Mouse (Mus musculus) midbrain, embryonic 16.5 days (tissue): ENCODE measurements around the gene B430218F22Rik. TPM values are rescaled to one million over a fixed set of nuclear protein-coding genes. Genes with fewer than 3 reads are reported as not detected.

Experiments used
- ATAC-seq: fragments of 200-750 bp; cut with Nextera tagmentation; 2 replicates; pipeline ENCODE4 v1.8.0; 2017; ENCODE audit warnings: moderate TSS enrichment
- H3K27ac ChIP-seq: fragments of 300-500 bp; sonication (generic); 2 replicates; pipeline ENCODE4 v1.5.1; 2014; ENCODE audit warnings: mild to moderate bottlenecking, low read length, mixed read lengths
- H3K27me3 ChIP-seq: fragments of 300-500 bp; sonication (generic); 2 replicates; pipeline ENCODE4 v1.6.1; 2014; ENCODE audit warnings: low read depth, low read length, mixed read lengths; ENCODE audit not compliant: control insufficient read depth, insufficient read depth
- H3K36me3 ChIP-seq: fragments of 300-500 bp; sonication (generic); 2 replicates; pipeline ENCODE4 v1.6.1; 2014; ENCODE audit warnings: mild to moderate bottlenecking, low read length, moderate library complexity, mixed read lengths; ENCODE audit not compliant: control insufficient read depth, insufficient read depth
- H3K4me1 ChIP-seq: fragments of 300-500 bp; sonication (generic); 2 replicates; pipeline ENCODE4 v1.6.1; 2014; ENCODE audit warnings: mild to moderate bottlenecking, low read length, mixed read lengths; ENCODE audit not compliant: control insufficient read depth, insufficient read depth
- H3K4me2 ChIP-seq: fragments of 300-500 bp; sonication (generic); 2 replicates; pipeline ENCODE4 v1.6.1; 2014; ENCODE audit warnings: mild to moderate bottlenecking, low read length, mixed read lengths
- H3K4me3 ChIP-seq: fragments of 300-500 bp; sonication (generic); 2 replicates; pipeline ENCODE4 v1.5.1; 2014; ENCODE audit warnings: low read depth, mild to moderate bottlenecking, low read length, moderate library complexity, mixed read lengths
- H3K9ac ChIP-seq: fragments of 300-500 bp; sonication (generic); 2 replicates; pipeline ENCODE4 v1.6.1; 2014; ENCODE audit warnings: low read depth, low read length, mixed read lengths
- H3K9me3 ChIP-seq: fragments of 300-500 bp; sonication (generic); replicated peaks from 2 replicates; pipeline ENCODE4 v1.6.1; 2014; ENCODE audit warnings: mild to moderate bottlenecking, low read length, mixed read lengths; ENCODE audit not compliant: control insufficient read depth, poor library complexity, severe bottlenecking
- WGBS: fragments of 180-500 bp; shearing (Covaris S2); extraction: QIAGEN DNeasy Blood & Tissue Kit; methylation state at CpG from one replicate; pipeline ENCODE4 v1.1.7; 2014; 5-methylcytosine and 5-hydroxymethylcytosine counted together
- polyA plus RNA-seq: library from polyadenylated mRNA; unstranded; fragments of >200 nt; fragmentation: Nextera tagmentation; extraction: Ambion mirVana; gene quantifications from 2 replicates; pipeline ENCODE4 v1.2.1, GENCODE M21; 2015

The B430218F22Rik gene
- polyA plus RNA-seq, 1 experiment from 2014 or later = 1.2 TPM

DNA sequence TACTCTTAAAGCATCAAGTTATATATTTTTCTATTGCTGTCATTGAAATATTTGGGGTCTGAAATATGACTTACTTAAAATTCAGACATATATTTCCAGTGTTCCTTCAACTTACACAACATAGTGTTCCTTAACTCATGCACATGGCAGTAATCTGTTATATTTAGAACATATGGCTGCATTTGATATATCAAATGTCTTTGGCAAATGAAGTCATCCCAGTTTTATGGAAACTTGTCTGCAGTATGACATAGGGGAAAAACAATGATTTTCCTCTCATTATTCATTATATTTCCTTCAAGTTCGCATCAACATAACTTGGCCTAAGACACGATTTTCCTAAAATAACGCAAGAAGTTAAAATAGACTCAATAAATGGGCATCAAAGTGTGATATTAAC lies 9.4 kb downstream of the B430218F22Rik start:
- H3K4me2 ChIP-seq = no peak overlapping the region
- no peak overlapping the region for H3K27ac ChIP-seq
- H3K9ac ChIP-seq = no peak overlapping the region
- ATAC-seq = no peak
- no peaks in the 10 kb centered on the region for H3K4me1 ChIP-seq
- no peaks in the 10 kb centered on the region for H3K27me3 ChIP-seq
- no peaks in the 10 kb centered on the region for H3K36me3 ChIP-seq
- H3K4me3 ChIP-seq = no peak overlapping the region
- WGBS = 91% methylated on average over 3 of the region's 3 CpGs
- H3K9me3 ChIP-seq = no peaks in the 10 kb centered on the region

DNA sequence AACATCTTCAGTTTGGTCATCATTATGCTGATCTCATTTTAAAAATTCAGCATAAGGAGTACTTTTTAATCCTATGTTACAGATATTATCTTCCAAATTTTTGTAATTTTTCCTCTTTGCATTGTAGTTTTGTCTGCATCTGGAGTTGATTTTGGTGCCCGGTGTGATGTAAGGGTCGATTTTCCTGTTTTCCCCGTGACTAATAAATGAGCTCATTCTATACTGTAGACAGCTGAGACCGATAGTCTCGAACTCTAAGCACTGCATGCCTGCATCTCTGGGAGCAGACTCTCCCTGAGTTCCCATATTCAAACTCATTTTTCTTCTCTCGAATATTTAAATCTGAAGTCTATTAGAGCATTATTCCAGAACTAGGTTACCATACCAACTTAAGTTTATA lies 13.9 kb downstream of the B430218F22Rik start:
- whole genome bisulfite sequencing = 85% methylated on average over 6 of the region's 6 CpGs
- ATAC-seq = no peak
- Histone ChIP-seq H3K27me3 (no peaks in the 10 kb centered on the region), H3K36me3 (no peaks in the 10 kb centered on the region), H3K4me3 (no peak overlapping the region), H3K4me2 (no peak overlapping the region), H3K9ac (no peak overlapping the region), H3K9me3 (no peaks in the 10 kb centered on the region), H3K4me1 (no peaks in the 10 kb centered on the region), H3K27ac (no peak overlapping the region)

DNA sequence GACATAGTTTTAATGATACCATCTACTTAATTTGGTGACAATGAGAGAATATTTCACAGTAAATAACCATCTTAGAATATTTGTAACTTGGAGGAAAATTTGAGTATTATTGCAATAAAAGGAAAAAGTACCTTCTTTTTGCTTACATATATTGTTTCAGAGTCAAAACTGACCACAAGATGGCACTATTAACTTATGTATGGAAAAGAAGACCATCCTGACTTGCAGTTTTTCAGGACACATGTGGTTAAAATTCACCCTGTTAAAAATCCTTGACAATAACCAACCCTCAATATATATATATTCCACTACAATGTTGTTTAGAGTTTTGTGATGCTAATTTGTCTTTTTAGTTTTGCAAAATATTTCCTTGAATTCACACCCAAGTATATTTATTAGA lies 17.1 kb downstream of the B430218F22Rik start:
- H3K9ac ChIP-seq = no peak overlapping the region
- H3K4me2 ChIP-seq = no peak overlapping the region
- no peaks in the 10 kb centered on the region for H3K9me3 ChIP-seq
- no peaks in the 10 kb centered on the region for H3K36me3 ChIP-seq
- no peaks in the 10 kb centered on the region for H3K4me1 ChIP-seq
- H3K27ac ChIP-seq = no peak overlapping the region
- ATAC-seq = peak; percentile 77
- H3K27me3 ChIP-seq = no peaks in the 10 kb centered on the region
- H3K4me3 ChIP-seq = no peak overlapping the region

DNA sequence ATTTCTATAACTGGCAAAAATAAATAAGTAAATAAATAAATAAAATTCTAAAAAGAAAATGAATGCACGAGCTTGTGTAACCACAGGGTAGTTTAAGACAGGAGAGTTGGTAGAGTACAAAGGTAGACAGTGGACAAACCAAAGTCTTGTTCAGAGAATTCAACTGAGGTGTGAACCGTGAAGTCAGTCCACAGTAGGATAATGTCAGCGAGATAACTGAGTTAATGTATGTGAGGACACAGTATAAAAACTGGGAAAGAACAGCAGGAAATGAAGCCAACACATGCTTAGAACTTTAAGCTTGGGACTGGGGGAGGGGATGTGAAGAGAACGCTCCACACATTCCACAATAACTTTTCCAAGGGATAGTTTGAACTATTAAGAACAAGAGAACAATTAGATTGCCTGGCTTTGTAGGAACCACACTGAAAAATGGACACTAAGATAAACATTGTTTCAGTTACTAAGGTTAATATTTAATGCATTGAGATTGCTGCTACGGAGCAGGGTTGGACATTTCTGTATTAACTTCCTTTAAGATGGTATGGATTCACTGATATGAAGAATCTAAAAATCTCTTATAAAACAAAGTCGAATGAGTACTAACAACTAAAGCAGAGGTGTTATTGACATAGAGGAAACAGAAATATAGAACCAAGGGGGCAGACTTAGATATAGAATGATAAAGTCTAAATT lies 25.0 kb downstream of the B430218F22Rik start:
- WGBS = 92% methylated on average over 6 of the region's 6 CpGs
- Histone ChIP-seq H3K27ac (no peak overlapping the region), H3K4me1 (no peaks in the 10 kb centered on the region), H3K4me3 (no peak overlapping the region), H3K9me3 (no peaks in the 10 kb centered on the region), H3K36me3 (no peaks in the 10 kb centered on the region), H3K9ac (no peak overlapping the region), H3K4me2 (no peak overlapping the region), H3K27me3 (no peaks in the 10 kb centered on the region)
- no peak for ATAC-seq

DNA sequence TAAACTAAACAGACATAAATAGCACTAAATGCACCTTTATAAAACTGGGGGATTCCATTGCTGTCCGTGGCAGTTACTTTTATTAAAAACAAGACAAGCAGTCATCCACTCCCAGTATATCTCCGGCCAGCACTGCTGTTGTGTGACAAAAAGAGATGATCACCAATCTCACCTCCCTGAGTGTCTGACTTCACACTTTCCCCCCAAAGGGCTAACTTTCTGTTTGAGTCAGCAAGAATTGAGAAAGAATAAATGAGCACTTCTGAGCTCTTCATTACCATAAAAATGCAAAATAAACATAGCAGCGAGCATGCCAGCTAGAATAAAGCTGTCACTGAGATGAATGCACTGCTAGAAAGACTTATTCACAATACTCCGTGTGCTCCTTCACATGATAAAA lies 31.7 kb downstream of the B430218F22Rik start:
- 28% methylated on average over 4 of the region's 4 CpGs for WGBS
- Histone ChIP-seq H3K4me3 (no peak overlapping the region), H3K4me2 (no peak overlapping the region), H3K27me3 (no peaks in the 10 kb centered on the region), H3K9me3 (no peaks in the 10 kb centered on the region), H3K4me1 (no peaks in the 10 kb centered on the region), H3K9ac (no peak overlapping the region), H3K36me3 (no peaks in the 10 kb centered on the region), H3K27ac (no peak overlapping the region)
- ATAC-seq = no peak

DNA sequence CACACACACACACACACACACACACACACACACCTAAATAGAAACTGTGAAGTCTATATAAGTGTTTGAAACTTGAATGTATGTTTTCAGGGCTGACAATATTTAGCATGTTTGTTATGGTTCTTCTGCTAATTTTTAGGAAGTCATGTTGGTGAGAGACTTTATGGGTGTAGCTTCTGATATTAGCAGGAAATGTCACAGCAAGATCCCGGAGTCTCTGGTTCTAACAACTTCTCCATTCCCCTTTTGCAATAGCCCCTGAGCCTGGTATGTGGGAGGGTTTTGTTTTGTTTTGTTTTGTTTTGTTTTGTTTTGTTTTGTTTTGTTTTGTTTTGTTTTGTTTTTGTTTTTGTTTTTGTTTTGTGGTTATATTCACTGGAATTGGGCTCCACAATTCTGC lies 34.0 kb downstream of the B430218F22Rik start:
- WGBS = 91% methylated on average over 1 of the region's 1 CpGs
- no peak for ATAC-seq
- no peaks in the 10 kb centered on the region for H3K27me3 ChIP-seq
- no peak overlapping the region for H3K4me3 ChIP-seq
- no peak overlapping the region for H3K4me2 ChIP-seq
- no peaks in the 10 kb centered on the region for H3K4me1 ChIP-seq
- no peaks in the 10 kb centered on the region for H3K9me3 ChIP-seq
- no peak overlapping the region for H3K27ac ChIP-seq
- H3K9ac ChIP-seq = no peak overlapping the region
- H3K36me3 ChIP-seq = no peaks in the 10 kb centered on the region

DNA sequence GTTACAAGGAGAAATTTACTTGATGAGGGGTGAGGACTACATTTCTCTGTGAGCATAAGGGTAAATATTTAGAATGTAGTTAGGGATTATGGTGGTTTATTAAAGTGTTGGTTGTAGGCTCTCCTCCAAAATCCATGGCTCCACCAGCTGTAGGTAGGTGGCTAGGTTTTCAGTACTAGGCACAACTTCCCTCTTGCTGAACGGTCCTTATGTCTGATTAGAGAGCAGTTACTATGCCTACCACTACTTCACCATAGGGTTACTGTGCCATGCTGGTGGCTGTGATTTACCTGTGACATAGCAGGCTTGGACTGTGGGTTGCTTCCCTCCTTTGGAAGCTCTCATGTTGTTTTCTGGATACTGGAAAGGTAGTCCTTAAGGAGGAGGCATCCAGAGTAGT lies 34.4 kb downstream of the B430218F22Rik start:
- no peak overlapping the region for H3K27ac ChIP-seq
- no peak overlapping the region for H3K9ac ChIP-seq
- WGBS = 97% methylated on average over 1 of the region's 1 CpGs

More for the DNA sequence above, 34.4 kb downstream of the B430218F22Rik start:
- H3K4me2 ChIP-seq = no peak overlapping the region
- H3K4me1 ChIP-seq = no peaks in the 10 kb centered on the region
- ATAC-seq = no peak
- H3K9me3 ChIP-seq = no peaks in the 10 kb centered on the region
- no peak overlapping the region for H3K4me3 ChIP-seq
- H3K27me3 ChIP-seq = no peaks in the 10 kb centered on the region
- H3K36me3 ChIP-seq = no peaks in the 10 kb centered on the region

Other genes with a start within 250 kb of the B430218F22Rik start
- 24.4 and 25.2 TPM in 2 replicates for gene Mrps30, start 622 bp downstream of the B430218F22Rik start, polyA plus RNA-seq